Mouse (Mus musculus) ES-Bruce4 (cell line): ENCODE measurements around the gene Lgmn.

Experiments used
- CTCF ChIP-seq: IDR thresholded peaks from one replicate; pipeline ENCODE4 v1.8.1; 2011; ENCODE audit warnings: low read depth, low read length
- POLR2A ChIP-seq: IDR thresholded peaks from one replicate; pipeline ENCODE4 v1.8.1; 2011; ENCODE audit warnings: low read length; ENCODE audit not compliant: insufficient read depth

- no peak for TF ChIP-seq CTCF
- no peak for TF ChIP-seq POLR2A
These were observed 21.9 kb downstream of the Lgmn start for GRCm38 (mm10) chr12:102417701-102418100.
